Mouse (Mus musculus): ENCODE results near the gene Lrrn1. TPM values are rescaled to one million over a fixed set of nuclear protein-coding genes. Genes with fewer than 3 reads are reported as not detected.
A peak's percentile ranks its signal among the peaks of the same experiment; 100 is the strongest.

Lrrn1 gene
- polyA plus RNA-seq, 1 experiment from 2014 or later = 119 TPM

- ATAC-seq (ENCODE audit: low FRiP score, low read depth) = peak; percentile 89
- no peak overlapping the region for H3K9ac ChIP-seq
- WGBS = 62% methylated on average over 2 of the region's 2 CpGs
These were observed 16.7 kb downstream of the Lrrn1 start for GRCm38 (mm10) chr6:107546272-107546671.

GRCm38 (mm10) chr6:107552511-107552910, 22.9 kb downstream of the Lrrn1 start:
- Histone ChIP-seq H3K9ac (no peak overlapping the region), H3K4me3 (no peak overlapping the region), H3K36me3 (no peaks in the 10 kb centered on the region), H3K9me3 (no peaks in the 10 kb centered on the region), H3K27me3 (replicated peaks) (no peaks in the 10 kb centered on the region), H3K27ac (no peak overlapping the region), H3K4me2 (replicated peaks) (no peak overlapping the region), H3K4me1 (peaks cover 13% of the 10 kb centered on the region)
- 93% methylated on average over 1 of the region's 1 CpGs for WGBS
- ATAC-seq (ENCODE audit: low FRiP score, low read depth) = no peak

More at GRCm38 (mm10) chr6:107546272-107546671, 16.7 kb downstream of the Lrrn1 start:
- Histone ChIP-seq H3K4me2 (replicated peaks) (no peak overlapping the region), H3K36me3 (peaks cover 5% of the 10 kb centered on the region; the same call in 1 of the 2 replicates), H3K27me3 (replicated peaks) (no peaks in the 10 kb centered on the region), H3K9me3 (no peaks in the 10 kb centered on the region), H3K4me3 (no peak overlapping the region), H3K4me1 (no peaks in the 10 kb centered on the region), H3K27ac (no peak overlapping the region)

DNA sequence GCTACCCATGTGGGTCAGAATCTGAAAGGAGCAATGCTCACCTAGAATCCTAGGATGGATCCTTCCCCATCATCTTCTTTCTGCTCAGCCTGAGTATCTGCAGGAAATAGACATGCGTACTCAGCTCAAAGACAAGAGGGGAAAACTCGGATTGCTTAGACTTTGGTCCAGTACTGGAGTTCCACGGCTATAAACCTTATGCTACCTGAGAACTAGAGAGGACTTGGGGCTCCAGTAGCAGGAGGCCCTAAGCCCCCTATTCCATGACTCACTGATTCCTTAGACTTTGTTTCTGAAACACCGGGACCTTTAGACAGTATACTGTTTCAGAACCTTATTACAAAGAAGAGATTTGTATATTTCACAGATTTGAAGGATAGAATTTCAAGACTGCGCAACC, 25.8 kb downstream of the Lrrn1 start:
- no peaks in the 10 kb centered on the region for H3K27me3 ChIP-seq (replicated peaks)
- 83% methylated on average over 5 of the region's 5 CpGs for WGBS
- no peaks in the 10 kb centered on the region for H3K36me3 ChIP-seq
- H3K9ac ChIP-seq = no peak overlapping the region
- H3K4me1 ChIP-seq = peaks cover 17% of the 10 kb centered on the region
- H3K9me3 ChIP-seq = no peaks in the 10 kb centered on the region
- H3K4me3 ChIP-seq = no peak overlapping the region
- no peak for ATAC-seq (ENCODE audit: low FRiP score, low read depth)
- H3K27ac ChIP-seq = no peak overlapping the region
- no peak overlapping the region for H3K4me2 ChIP-seq (replicated peaks)

- H3K4me1 ChIP-seq = peaks cover 13% of the 10 kb centered on the region
- H3K36me3 ChIP-seq = no peaks in the 10 kb centered on the region
- H3K27ac ChIP-seq = no peak overlapping the region
- H3K9ac ChIP-seq = no peak overlapping the region
- no peaks in the 10 kb centered on the region for H3K9me3 ChIP-seq
- ATAC-seq (ENCODE audit: low FRiP score, low read depth) = peak; percentile 79
- H3K27me3 ChIP-seq (replicated peaks) = no peaks in the 10 kb centered on the region
- 49% methylated on average over 3 of the region's 3 CpGs for WGBS
- no peak overlapping the region for H3K4me3 ChIP-seq
- no peak overlapping the region for H3K4me2 ChIP-seq (replicated peaks)
These were observed 27.4 kb downstream of the Lrrn1 start for GRCm38 (mm10) chr6:107556996-107557395.

GRCm38 (mm10) chr6:107557806-107558205, 28.2 kb downstream of the Lrrn1 start:
- 60% methylated on average over 3 of the region's 3 CpGs for WGBS
- H3K36me3 ChIP-seq = no peaks in the 10 kb centered on the region
- no peaks in the 10 kb centered on the region for H3K9me3 ChIP-seq
- H3K9ac ChIP-seq = no peak overlapping the region
- no peak overlapping the region for H3K4me3 ChIP-seq
- H3K4me1 ChIP-seq = peaks cover 13% of the 10 kb centered on the region
- H3K27ac ChIP-seq = no peak overlapping the region
- no peak for ATAC-seq (ENCODE audit: low FRiP score, low read depth)
- no peak overlapping the region for H3K4me2 ChIP-seq (replicated peaks)
- H3K27me3 ChIP-seq (replicated peaks) = no peaks in the 10 kb centered on the region

DNA sequence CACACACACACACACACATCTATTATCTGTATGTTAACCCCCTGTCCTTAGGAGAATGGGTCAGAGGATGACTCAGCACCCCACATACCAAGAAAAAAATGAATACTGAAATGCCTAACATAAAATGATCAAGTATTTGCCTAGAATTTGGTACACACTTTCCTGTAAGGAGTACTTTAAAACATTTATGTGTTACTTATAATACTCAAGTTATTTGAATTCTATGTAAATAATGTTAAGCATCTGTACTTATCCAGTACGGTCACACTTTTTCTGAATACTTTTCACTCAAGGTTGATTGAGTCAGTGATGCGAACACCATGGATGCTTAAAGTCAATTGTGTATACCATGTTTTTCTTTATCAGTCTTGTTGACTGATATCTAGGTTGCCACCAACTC, 32.7 kb downstream of the Lrrn1 start:
- H3K9ac ChIP-seq = no peak overlapping the region
- WGBS = 94% methylated on average over 2 of the region's 2 CpGs
- no peak overlapping the region for H3K27ac ChIP-seq
- no peak overlapping the region for H3K4me2 ChIP-seq (replicated peaks)
- H3K4me3 ChIP-seq = no peak overlapping the region
- no peak for ATAC-seq (ENCODE audit: low FRiP score, low read depth)
- H3K4me1 ChIP-seq = 0 out of 2 replicates have a peak, but pooled peaks cover 3% of the 10 kb centered on the region
- no peaks in the 10 kb centered on the region for H3K27me3 ChIP-seq (replicated peaks)
- H3K9me3 ChIP-seq = no peaks in the 10 kb centered on the region
- peaks cover 4% of the 10 kb centered on the region for H3K36me3 ChIP-seq

DNA sequence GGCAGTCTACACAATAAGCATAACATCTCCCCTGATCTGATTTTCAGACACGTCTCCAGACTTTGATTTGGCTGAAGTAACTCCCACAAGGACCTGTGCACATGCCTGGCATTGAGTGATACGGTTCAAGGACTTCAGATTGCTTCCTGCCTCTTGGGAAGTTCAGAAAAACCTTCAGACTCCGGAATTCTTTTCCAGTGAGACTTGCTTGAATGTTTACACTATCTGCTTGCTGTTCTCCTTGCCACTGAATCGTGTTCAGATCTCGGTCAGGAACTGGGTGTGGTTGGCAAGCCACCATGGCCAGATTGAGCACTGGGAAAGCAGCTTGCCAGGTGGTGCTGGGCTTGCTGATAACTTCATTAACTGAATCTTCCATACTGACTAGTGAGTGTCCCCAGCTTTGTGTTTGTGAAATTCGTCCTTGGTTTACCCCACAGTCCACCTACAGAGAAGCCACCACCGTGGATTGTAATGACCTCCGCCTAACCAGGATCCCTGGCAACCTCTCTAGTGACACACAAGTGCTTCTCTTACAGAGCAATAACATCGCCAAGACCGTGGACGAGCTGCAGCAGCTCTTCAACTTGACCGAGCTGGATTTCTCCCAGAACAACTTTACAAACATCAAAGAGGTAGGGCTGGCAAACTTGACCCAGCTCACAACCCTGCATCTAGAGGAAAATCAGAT, 37.5 kb downstream of the Lrrn1 start:
- Histone ChIP-seq H3K27ac (no peak overlapping the region), H3K27me3 (replicated peaks) (no peaks in the 10 kb centered on the region), H3K4me2 (replicated peaks) (no peak overlapping the region), H3K9ac (no peak overlapping the region), H3K4me3 (no peak overlapping the region), H3K36me3 (peaks cover 36% of the 10 kb centered on the region), H3K9me3 (no peaks in the 10 kb centered on the region), H3K4me1 (no peaks in the 10 kb centered on the region)
- no peak for ATAC-seq (ENCODE audit: low FRiP score, low read depth)
- 87% methylated on average over 12 of the region's 12 CpGs for WGBS

- Histone ChIP-seq H3K36me3 (peaks cover 14% of the 10 kb centered on the region; the same call in 1 of the 2 replicates), H3K9ac (no peak overlapping the region), H3K27ac (no peak overlapping the region), H3K4me1 (no peaks in the 10 kb centered on the region), H3K4me2 (replicated peaks) (no peak overlapping the region), H3K4me3 (no peak overlapping the region), H3K27me3 (replicated peaks) (no peaks in the 10 kb centered on the region), H3K9me3 (no peaks in the 10 kb centered on the region)
- 93% methylated on average over 3 of the region's 3 CpGs for WGBS
- no peak for ATAC-seq (ENCODE audit: low FRiP score, low read depth)
These were observed 45.0 kb downstream of the Lrrn1 start for GRCm38 (mm10) chr6:107574561-107574960.

- Histone ChIP-seq H3K27me3 (replicated peaks) (no peaks in the 10 kb centered on the region), H3K9ac (no peak overlapping the region), H3K27ac (no peak overlapping the region), H3K36me3 (peaks cover 10% of the 10 kb centered on the region; the same call in 1 of the 2 replicates), H3K4me1 (no peaks in the 10 kb centered on the region), H3K9me3 (no peaks in the 10 kb centered on the region), H3K4me2 (replicated peaks) (no peak overlapping the region), H3K4me3 (no peak overlapping the region)
- no peak for ATAC-seq (ENCODE audit: low FRiP score, low read depth)
- 78% methylated on average over 3 of the region's 3 CpGs for WGBS
These were observed 45.8 kb downstream of the Lrrn1 start for GRCm38 (mm10) chr6:107575405-107575804.

DNA sequence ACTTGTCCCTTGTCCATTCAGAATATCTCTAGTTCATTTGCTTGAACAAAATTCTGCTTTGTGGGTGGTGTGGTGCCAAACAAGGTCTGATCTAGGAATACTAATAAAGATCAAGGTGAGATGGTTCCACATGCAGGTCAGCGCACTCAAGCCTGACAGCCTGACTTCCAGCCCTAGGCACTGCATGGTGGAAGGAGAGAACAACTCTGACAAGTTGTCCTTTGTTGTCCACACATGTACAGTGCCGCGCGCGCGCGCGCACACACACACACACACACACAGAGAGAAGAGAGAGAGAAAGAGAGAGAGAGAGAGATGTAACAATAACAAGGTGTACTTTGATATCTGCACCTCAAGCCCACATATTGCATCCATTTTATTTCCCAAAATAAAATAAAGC, 47.7 kb downstream of the Lrrn1 start:
- H3K4me1 ChIP-seq = no peaks in the 10 kb centered on the region
- H3K4me2 ChIP-seq (replicated peaks) = no peak overlapping the region
- WGBS = 99% methylated on average over 8 of the region's 8 CpGs
- no peak overlapping the region for H3K27ac ChIP-seq
- H3K36me3 ChIP-seq = peaks cover 4% of the 10 kb centered on the region; the same call in 1 of the 2 replicates
- no peak for ATAC-seq (ENCODE audit: low FRiP score, low read depth)
- no peak overlapping the region for H3K4me3 ChIP-seq
- no peaks in the 10 kb centered on the region for H3K9me3 ChIP-seq
- H3K9ac ChIP-seq = no peak overlapping the region
- H3K27me3 ChIP-seq (replicated peaks) = no peaks in the 10 kb centered on the region

GRCm38 (mm10) chr6:107583759-107584383, 54.3 kb downstream of the Lrrn1 start:
- 86% methylated on average over 1 of the region's 1 CpGs for WGBS
- no peaks in the 10 kb centered on the region for H3K27me3 ChIP-seq (replicated peaks)
- no peak overlapping the region for H3K4me2 ChIP-seq (replicated peaks)
- no peak overlapping the region for H3K4me3 ChIP-seq
- H3K9me3 ChIP-seq = no peaks in the 10 kb centered on the region
- no peaks in the 10 kb centered on the region for H3K36me3 ChIP-seq
- no peaks in the 10 kb centered on the region for H3K4me1 ChIP-seq
- ATAC-seq (ENCODE audit: low FRiP score, low read depth) = no peak
- no peak overlapping the region for H3K9ac ChIP-seq
- no peak overlapping the region for H3K27ac ChIP-seq

GRCm38 (mm10) chr6:107605151-107605550, 75.6 kb downstream of the Lrrn1 start:
- Histone ChIP-seq H3K9me3 (no peaks in the 10 kb centered on the region), H3K27me3 (replicated peaks) (no peaks in the 10 kb centered on the region), H3K27ac (no peak overlapping the region), H3K4me3 (no peak overlapping the region), H3K4me1 (no peaks in the 10 kb centered on the region), H3K9ac (no peak overlapping the region), H3K4me2 (replicated peaks) (no peak overlapping the region), H3K36me3 (no peaks in the 10 kb centered on the region)
- no peak for ATAC-seq (ENCODE audit: low FRiP score, low read depth)

DNA sequence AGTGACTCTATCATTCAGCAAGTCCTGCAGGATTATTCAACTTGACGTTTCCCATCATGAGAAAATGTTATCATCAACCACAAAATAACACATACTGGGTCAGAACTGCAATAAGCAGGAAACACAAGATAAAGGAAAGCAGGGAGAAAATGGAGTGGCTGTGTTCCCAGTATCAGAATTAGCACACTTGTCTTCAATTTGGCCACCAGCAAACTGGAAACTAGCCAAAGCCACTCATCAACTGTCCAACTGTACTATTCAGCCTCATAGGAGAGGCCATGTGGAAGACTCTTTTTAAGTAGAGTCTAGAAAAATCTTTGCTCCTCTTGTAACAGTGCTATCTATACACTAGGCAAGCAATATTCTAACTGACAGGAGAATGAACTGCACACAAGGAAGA, 84.7 kb downstream of the Lrrn1 start:
- Histone ChIP-seq H3K4me2 (replicated peaks) (no peak overlapping the region), H3K36me3 (no peaks in the 10 kb centered on the region), H3K4me3 (no peak overlapping the region), H3K9me3 (no peaks in the 10 kb centered on the region), H3K27ac (no peak overlapping the region), H3K9ac (no peak overlapping the region), H3K4me1 (no peaks in the 10 kb centered on the region), H3K27me3 (replicated peaks) (no peaks in the 10 kb centered on the region)
- WGBS = 82% methylated on average over 1 of the region's 1 CpGs
- no peak for ATAC-seq (ENCODE audit: low FRiP score, low read depth)

All from neural tube, embryonic 12.5 days (tissue).